ENCODE assay signal across 15 mouse cellular contexts in the genomic region with DNA sequence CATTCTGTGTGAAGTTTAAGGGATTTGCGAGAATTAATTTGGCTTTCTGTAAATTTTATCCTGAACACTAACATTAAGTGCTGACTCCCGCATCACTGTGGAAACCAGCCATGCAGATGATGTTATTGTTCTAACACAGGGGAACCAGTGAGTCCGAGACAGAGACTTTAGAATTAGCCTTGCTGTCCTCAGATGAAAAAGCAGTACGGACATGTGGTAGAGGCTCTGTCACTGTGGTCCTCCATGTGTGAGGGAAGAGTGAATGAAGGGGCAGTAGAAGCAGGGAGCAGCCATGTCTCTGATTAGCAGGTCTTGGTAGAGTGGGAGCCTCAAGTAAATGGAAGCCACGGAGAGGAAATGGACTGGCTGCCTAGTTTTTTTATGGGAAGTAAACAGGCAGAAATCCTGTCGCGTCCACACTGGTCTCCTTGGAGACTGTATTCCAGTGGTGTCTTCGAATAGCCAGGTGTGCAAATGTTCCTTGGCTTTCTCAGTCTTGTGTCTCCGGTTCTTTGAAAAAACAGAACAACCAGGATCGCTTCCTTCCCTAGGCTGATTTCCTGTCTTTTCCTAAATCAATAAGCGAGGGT.
A peak's percentile ranks its signal among the peaks of the same experiment; 100 is the strongest.
DNase-seq lines count a peak whose midpoint lies in the region; ATAC-seq and TF ChIP-seq lines count a peak whose summit lies in the region.
"Had no signal": no experiment of that assay in that cellular context is flagged by ENCODE, and none has a peak within 500 bp of the region (broad histone marks: within the 10 kb centered on the region; RNA-seq: fewer than 3 reads in every experiment).

No protein-coding gene starts in this region.

- no peak for ATAC-seq in intestine, embryonic 16.5 days
- ATAC-seq in intestine, postnatal 0 days = no peak
- no peak for ATAC-seq in embryonic facial prominence, embryonic 12.5 days (ENCODE audit: insufficient number of reproducible peaks, insufficient read depth, low FRiP score, low TSS enrichment)
- ATAC-seq in midbrain, embryonic 15.5 days (replicated peaks) = no peak
- ATAC-seq: forebrain, embryonic 13.5 days; Patski had no signal

- no peak overlapping the region for H3K4me2 ChIP-seq in intestine, embryonic 16.5 days (ENCODE audit: low read depth, low read length)
- no peak overlapping the region for H3K4me2 ChIP-seq in intestine, postnatal 0 days (replicated peaks; ENCODE audit: low read depth)
- no peak overlapping the region for H3K4me2 ChIP-seq in embryonic facial prominence, embryonic 12.5 days (replicated peaks)
- no peak overlapping the region for H3K4me2 ChIP-seq in midbrain, embryonic 15.5 days
- H3K4me2 ChIP-seq: forebrain, embryonic 13.5 days; liver, embryonic 13.5 days had no signal

- no peaks in the 10 kb centered on the region for H3K36me3 ChIP-seq in intestine, embryonic 16.5 days (ENCODE audit: control insufficient read depth, insufficient read depth, low read length)
- H3K36me3 ChIP-seq in intestine, postnatal 0 days (ENCODE audit: control insufficient read depth, insufficient read depth) = no peaks in the 10 kb centered on the region
- H3K36me3 ChIP-seq in embryonic facial prominence, embryonic 12.5 days = no peaks in the 10 kb centered on the region
- H3K36me3 ChIP-seq in midbrain, embryonic 15.5 days (replicated peaks) = no peaks in the 10 kb centered on the region
- H3K36me3 ChIP-seq: liver, embryonic 13.5 days had no signal

- DNase-seq in cerebellum, postnatal 14 days = no peak
- DNase-seq in gastrocnemius, postnatal 4 days (ENCODE audit: low spot score in 2 of 2) = no peak
- DNase-seq: adrenal gland, adult 2 months; cerebellum, postnatal 10 days; gastrocnemius, postnatal 14 days; liver, embryonic 13.5 days; lung, postnatal 14 days; thymus, postnatal 4 days had no signal

- H3K4me1 ChIP-seq in intestine, embryonic 16.5 days (ENCODE audit: control insufficient read depth, insufficient read depth, low read length) = peaks cover 2% of the 10 kb centered on the region; the same call in 1 of the 2 replicates
- H3K4me1 ChIP-seq in intestine, postnatal 0 days (replicated peaks; ENCODE audit: control insufficient read depth, insufficient read depth, low read length) = no peaks in the 10 kb centered on the region
- peaks cover 50% of the 10 kb centered on the region for H3K4me1 ChIP-seq in brown adipose tissue, adult 24 weeks (ENCODE audit: control insufficient read depth, insufficient read depth, insufficient read length, low read length)
- peaks cover 15% of the 10 kb centered on the region for H3K4me1 ChIP-seq in embryonic facial prominence, embryonic 12.5 days
- H3K4me1 ChIP-seq in midbrain, embryonic 15.5 days = peaks cover 18% of the 10 kb centered on the region
- H3K4me1 ChIP-seq: liver, embryonic 13.5 days had no signal

- peak overlapping the region; percentile 57; the same call in 1 of the 2 replicates for H3K27ac ChIP-seq in intestine, embryonic 16.5 days (ENCODE audit: low read length)
- H3K27ac ChIP-seq in intestine, postnatal 0 days (ENCODE audit: low read depth, low read length) = no peak overlapping the region
- H3K27ac ChIP-seq in brown adipose tissue, adult 24 weeks (replicated peaks; ENCODE audit: low read depth, low read length) = peak overlapping the region; percentile 83
- H3K27ac ChIP-seq in embryonic facial prominence, embryonic 12.5 days = peak overlapping the region; percentile 68
- H3K27ac ChIP-seq in midbrain, embryonic 15.5 days = peak overlapping the region; percentile 34; the same call in 1 of the 2 replicates
- H3K27ac ChIP-seq: forebrain, embryonic 13.5 days; liver, embryonic 13.5 days had no signal

- no peaks in the 10 kb centered on the region for H3K27me3 ChIP-seq in intestine, embryonic 16.5 days (replicated peaks; ENCODE audit: control insufficient read depth, insufficient read depth, low read length)
- no peaks in the 10 kb centered on the region for H3K27me3 ChIP-seq in intestine, postnatal 0 days (replicated peaks; ENCODE audit: control insufficient read depth, insufficient read depth, low read length)
- no peaks in the 10 kb centered on the region for H3K27me3 ChIP-seq in embryonic facial prominence, embryonic 12.5 days
- H3K27me3 ChIP-seq in midbrain, embryonic 15.5 days (replicated peaks) = no peaks in the 10 kb centered on the region
- H3K27me3 ChIP-seq: liver, embryonic 13.5 days; Patski had no signal

- H3K4me3 ChIP-seq in intestine, embryonic 16.5 days (ENCODE audit: low read length) = no peak overlapping the region
- H3K4me3 ChIP-seq in intestine, postnatal 0 days (ENCODE audit: low read depth, low read length) = no peak overlapping the region
- H3K4me3 ChIP-seq in brown adipose tissue, adult 24 weeks (ENCODE audit: insufficient read depth, low read depth, low read length) = no peak overlapping the region
- no peak overlapping the region for H3K4me3 ChIP-seq in embryonic facial prominence, embryonic 12.5 days
- H3K4me3 ChIP-seq in midbrain, embryonic 15.5 days = no peak overlapping the region
- H3K4me3 ChIP-seq: forebrain, embryonic 13.5 days; liver, embryonic 13.5 days had no signal

- TF ChIP-seq CTCF in intestine, postnatal 0 days (IDR thresholded peaks at IDR 0.05; ENCODE audit: low read depth) = no peak

- no peaks in the 10 kb centered on the region for H3K9me3 ChIP-seq in intestine, embryonic 16.5 days (ENCODE audit: control insufficient read depth, low read length)
- no peaks in the 10 kb centered on the region for H3K9me3 ChIP-seq in intestine, postnatal 0 days (ENCODE audit: control insufficient read depth)
- H3K9me3 ChIP-seq in embryonic facial prominence, embryonic 12.5 days = no peaks in the 10 kb centered on the region
- H3K9me3 ChIP-seq in midbrain, embryonic 15.5 days = no peaks in the 10 kb centered on the region
- H3K9me3 ChIP-seq: forebrain, embryonic 13.5 days; liver, embryonic 13.5 days had no signal

- 57% methylated on average over 11 of the region's 11 CpGs for WGBS in intestine, embryonic 16.5 days
- 60% methylated on average over 11 of the region's 11 CpGs for WGBS in intestine, postnatal 0 days
- 46% methylated on average over 11 of the region's 11 CpGs for WGBS in embryonic facial prominence, embryonic 12.5 days
- 56% methylated on average over 11 of the region's 11 CpGs for WGBS in midbrain, embryonic 15.5 days

- H3K9ac ChIP-seq in intestine, embryonic 16.5 days (ENCODE audit: low read depth, low read length) = no peak overlapping the region
- H3K9ac ChIP-seq in intestine, postnatal 0 days (ENCODE audit: low read depth, low read length) = no peak overlapping the region
- H3K9ac ChIP-seq in embryonic facial prominence, embryonic 12.5 days = no peak overlapping the region
- no peak overlapping the region for H3K9ac ChIP-seq in midbrain, embryonic 15.5 days
- H3K9ac ChIP-seq: forebrain, embryonic 13.5 days; liver, embryonic 13.5 days had no signal
